12 mouse cellular contexts compared by ENCODE assay signal in the genomic region with DNA sequence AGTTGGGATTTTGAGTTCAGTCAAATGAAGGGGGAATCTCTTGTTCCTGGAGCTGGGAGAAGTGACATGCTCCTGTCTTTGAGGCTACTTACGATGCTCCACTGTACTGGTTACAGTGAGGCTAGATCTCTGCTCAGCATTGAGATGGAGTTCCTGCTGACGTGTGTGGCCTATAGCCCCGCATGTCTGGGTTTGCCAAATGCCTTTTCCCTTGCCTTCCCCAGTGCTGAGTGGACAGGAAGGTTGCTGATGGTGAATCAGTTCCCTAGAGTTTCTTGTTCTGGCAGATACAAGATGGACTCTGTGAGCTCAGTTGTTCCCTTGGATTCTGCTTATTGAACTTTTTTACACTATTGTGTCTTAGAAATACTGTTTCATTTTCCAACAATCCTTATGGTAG. TPM values are rescaled to one million over a fixed set of nuclear protein-coding genes. Genes with fewer than 3 reads are reported as not detected.
DNase-seq lines count a peak whose midpoint lies in the region; ATAC-seq and TF ChIP-seq lines count a peak whose summit lies in the region.
"Had no signal": no experiment of that assay in that cellular context is flagged by ENCODE, and none has a peak within 500 bp of the region (broad histone marks: within the 10 kb centered on the region; RNA-seq: fewer than 3 reads in every experiment).

No protein-coding gene starts in this region.

- H3K27ac ChIP-seq in forebrain, embryonic 12.5 days = no peak overlapping the region
- H3K27ac ChIP-seq in forebrain, postnatal 0 days (ENCODE audit: low read depth, low read length) = no peak overlapping the region
- no peak overlapping the region for H3K27ac ChIP-seq in liver, embryonic 12.5 days
- H3K27ac ChIP-seq in liver, embryonic 11.5 days (ENCODE audit: low read depth, low read length) = no peak overlapping the region
- H3K27ac ChIP-seq: layer of hippocampus, adult 2 months had no signal

- peaks cover 19% of the 10 kb centered on the region for H3K4me1 ChIP-seq in forebrain, embryonic 12.5 days
- H3K4me1 ChIP-seq in forebrain, postnatal 0 days (ENCODE audit: insufficient read depth) = peaks cover 4% of the 10 kb centered on the region; the same call in 1 of the 2 replicates
- H3K4me1 ChIP-seq in liver, embryonic 12.5 days = peaks cover 23% of the 10 kb centered on the region
- peaks cover 2% of the 10 kb centered on the region; the same call in 1 of the 2 replicates for H3K4me1 ChIP-seq in liver, embryonic 11.5 days (replicated peaks; ENCODE audit: control insufficient read depth, insufficient read depth, low read length)

- WGBS in forebrain, embryonic 12.5 days = 77% methylated on average over 3 of the region's 3 CpGs
- WGBS in forebrain, postnatal 0 days = 68% methylated on average over 3 of the region's 3 CpGs
- WGBS in liver, embryonic 12.5 days (ENCODE audit: insufficient replicate concordance) = 63% methylated on average over 3 of the region's 3 CpGs
- 66% methylated on average over 3 of the region's 3 CpGs for WGBS in liver, embryonic 11.5 days

- TF ChIP-seq CTCF in forebrain, postnatal 0 days (IDR thresholded peaks at IDR 0.05; ENCODE audit: low read depth) = no peak

- ATAC-seq in forebrain, embryonic 12.5 days (ENCODE audit: low FRiP score) = no peak
- no peak for ATAC-seq in forebrain, postnatal 0 days
- no peak for ATAC-seq in liver, embryonic 12.5 days
- ATAC-seq in liver, embryonic 11.5 days (replicated peaks; ENCODE audit: low FRiP score) = no peak
- ATAC-seq: inflammation-experienced regulatory T-cells, adult 6 months had no signal

- no peak overlapping the region for H3K9ac ChIP-seq in forebrain, embryonic 12.5 days
- H3K9ac ChIP-seq in forebrain, postnatal 0 days = no peak overlapping the region
- H3K9ac ChIP-seq in liver, embryonic 12.5 days = no peak overlapping the region
- H3K9ac ChIP-seq in liver, embryonic 11.5 days (ENCODE audit: low read depth, low read length) = no peak overlapping the region

- H3K36me3 ChIP-seq in forebrain, embryonic 12.5 days (replicated peaks) = peaks cover 13% of the 10 kb centered on the region
- H3K36me3 ChIP-seq in forebrain, postnatal 0 days (ENCODE audit: insufficient read depth) = 0 out of 2 replicates have a peak, but pooled peaks cover 1% of the 10 kb centered on the region
- H3K36me3 ChIP-seq in liver, embryonic 12.5 days = peaks cover 18% of the 10 kb centered on the region
- H3K36me3 ChIP-seq in liver, embryonic 11.5 days (ENCODE audit: control insufficient read depth, insufficient read depth, low read length) = peaks cover 7% of the 10 kb centered on the region; the same call in 1 of the 2 replicates

- 0 out of 2 replicates have a peak overlapping the region, but pooled peaks have one; percentile 21 for H3K4me2 ChIP-seq in forebrain, embryonic 12.5 days
- H3K4me2 ChIP-seq in forebrain, postnatal 0 days (ENCODE audit: low read depth) = no peak overlapping the region; the same call in 1 of the 2 replicates
- peak overlapping the region; percentile 43 for H3K4me2 ChIP-seq in liver, embryonic 12.5 days
- H3K4me2 ChIP-seq in liver, embryonic 11.5 days = no peak overlapping the region

- no peaks in the 10 kb centered on the region for H3K27me3 ChIP-seq in forebrain, embryonic 12.5 days
- H3K27me3 ChIP-seq in forebrain, postnatal 0 days (ENCODE audit: insufficient read depth, low read length) = no peaks in the 10 kb centered on the region
- no peaks in the 10 kb centered on the region for H3K27me3 ChIP-seq in liver, embryonic 12.5 days (replicated peaks)
- H3K27me3 ChIP-seq in liver, embryonic 11.5 days (replicated peaks; ENCODE audit: control insufficient read depth, insufficient read depth, low read length) = no peaks in the 10 kb centered on the region
- H3K27me3 ChIP-seq: limb, embryonic 15.5 days had no signal

- H3K4me3 ChIP-seq in forebrain, embryonic 12.5 days (replicated peaks) = no peak overlapping the region
- H3K4me3 ChIP-seq in forebrain, postnatal 0 days (ENCODE audit: low read depth, low read length) = no peak overlapping the region
- H3K4me3 ChIP-seq in liver, embryonic 12.5 days = peak overlapping the region; percentile 7; the same call in 1 of the 2 replicates
- H3K4me3 ChIP-seq in liver, embryonic 11.5 days (ENCODE audit: low read depth, low read length) = no peak overlapping the region

- no peak for DNase-seq in forebrain, postnatal 0 days
- DNase-seq in liver, embryonic 11.5 days (ENCODE audit: low spot score) = no peak
- DNase-seq in A20 (ENCODE audit: low read depth, low spot score) = peak; percentile 26
- DNase-seq in induced T-regulatory cell, adult 2 months (ENCODE audit: low read depth) = peak; percentile 28
- DNase-seq in layer of hippocampus, postnatal 25 days (ENCODE audit: extremely low spot score in 1 of 2, low spot score in 1 of 2) = no peak
- DNase-seq in retina, embryonic 14.5 days (ENCODE audit: low spot score) = no peak
- DNase-seq: cerebellum, postnatal 25 days had no signal

- H3K9me3 ChIP-seq in forebrain, embryonic 12.5 days = no peaks in the 10 kb centered on the region
- no peaks in the 10 kb centered on the region for H3K9me3 ChIP-seq in forebrain, postnatal 0 days (ENCODE audit: low read length)
- no peaks in the 10 kb centered on the region for H3K9me3 ChIP-seq in liver, embryonic 12.5 days (replicated peaks)
- H3K9me3 ChIP-seq in liver, embryonic 11.5 days (ENCODE audit: control insufficient read depth, low read length) = no peaks in the 10 kb centered on the region
- H3K9me3 ChIP-seq: limb, embryonic 15.5 days had no signal

RNA-seq across cellular contexts. Expression of a gene that starts 1.8 kb away (rescaled TPM):
- 11.2 and 11.6 TPM in 2 replicates for polyA plus RNA-seq in forebrain, embryonic 12.5 days (2016; fragmentation: Nextera tagmentation; extraction: Ambion mirVana)
- 7.8 and 11.8 TPM in 2 replicates for total RNA-seq in forebrain, postnatal 0 days (2014; rRNA removed)
- 4.1 and 5.7 TPM in 2 replicates for polyA plus RNA-seq in forebrain, postnatal 0 days (2015; fragmentation: Nextera tagmentation; extraction: Ambion mirVana)
- polyA plus RNA-seq in liver, embryonic 12.5 days (2016; fragmentation: Nextera tagmentation; extraction: Ambion mirVana) = 8.8 and 9.1 TPM in 2 replicates
- 9.9 and 10.6 TPM in 2 replicates for polyA plus RNA-seq in liver, embryonic 11.5 days (2014; fragmentation: Nextera tagmentation; extraction: Ambion mirVana)
- total RNA-seq in layer of hippocampus, postnatal 25 days (2021) = 1 to 10 TPM; 5.7 to 6.1 TPM

RNA-seq across cellular contexts. Expression of a gene that starts 2.2 kb away (rescaled TPM):
- 345 and 356 TPM in 2 replicates for polyA plus RNA-seq in forebrain, embryonic 12.5 days (2016; fragmentation: Nextera tagmentation; extraction: Ambion mirVana)
- total RNA-seq in forebrain, postnatal 0 days (2014; rRNA removed) = 95.6 and 111 TPM in 2 replicates
- polyA plus RNA-seq in forebrain, postnatal 0 days (2015; fragmentation: Nextera tagmentation; extraction: Ambion mirVana) = 159 and 163 TPM in 2 replicates
- polyA plus RNA-seq in liver, embryonic 12.5 days (2016; fragmentation: Nextera tagmentation; extraction: Ambion mirVana) = 168 and 171 TPM in 2 replicates
- 274 and 287 TPM in 2 replicates for polyA plus RNA-seq in liver, embryonic 11.5 days (2014; fragmentation: Nextera tagmentation; extraction: Ambion mirVana)
- total RNA-seq in layer of hippocampus, postnatal 25 days (2021) = 10 to 100 TPM; 51.9 to 61.9 TPM

Comparison
In these comparisons a context has a peak if more than half of its experiments do, and no peak if none do; other contexts are left out.
1. H3K4me2 ChIP-seq: peak in forebrain, embryonic 12.5 days (single experiment) and liver, embryonic 12.5 days (single experiment); none in forebrain, postnatal 0 days (single experiment) and liver, embryonic 11.5 days (single experiment).
2. DNase-seq: peak in A20 (single experiment) and induced T-regulatory cell, adult 2 months (single experiment); none in forebrain, postnatal 0 days (single experiment), liver, embryonic 11.5 days (single experiment), layer of hippocampus, postnatal 25 days (0 of 2) and retina, embryonic 14.5 days (single experiment).